Mouse (Mus musculus) brain, embryonic 14.5 days (tissue): ENCODE measurements at regions not wholly inside any gene's neighbourhood (a gene's known extent, or its start where the extent isn't known, plus 50 kb on each side); places are given as distances from the start of the nearest gene placed in this dataset.
"Not testable (repeated sequence)": the region's sequence is repeated elsewhere in the genome, so short reads cannot be mapped to it uniquely, and the experiment has no call there.

Source experiments
- CTCF ChIP-seq: fragments of 200-500 bp; IDR thresholded peaks from 2 replicates; pipeline ENCODE4 v1.5.1; 2012; ENCODE audit warnings: inconsistent platforms, mild to moderate bottlenecking, moderate library complexity, borderline replicate concordance; ENCODE audit not compliant: insufficient read depth, insufficient read length; ENCODE audit errors: extremely low read depth
- POLR2A ChIP-seq: fragments of 200-500 bp; IDR thresholded peaks from 2 replicates; pipeline ENCODE4 v1.6.1; 2012; ENCODE audit warnings: mild to moderate bottlenecking, inconsistent platforms, borderline replicate concordance; ENCODE audit not compliant: poor library complexity, insufficient read depth, insufficient read length, severe bottlenecking; ENCODE audit errors: extremely low read depth

- not testable (repeated sequence) for TF ChIP-seq CTCF, POLR2A
Measured at GRCm38 (mm10) chr16:21074082-21074778, 79.6 kb downstream of the Teddm3 start.
